Mouse (Mus musculus) regulatory T cell (primary cell): ENCODE measurements around the gene Denr.

Experiments used
- in situ Hi-C: fragments of 300-600 bp; cut with MboI, MseI; formaldehyde crosslinking; loops from one replicate; pipeline ENCODE4 v1.15.1; 2025; ENCODE audit warnings: high pct_unique_total_duplicates

The Denr gene

GRCm38 (mm10) chr5:123968468-123968867 lies 61.5 kb downstream of the Denr start:
- in situ Hi-C loops = loop anchor here (25.0 kb wide), 1 partner anchor 769 kb away; the partner anchor contains the start of gene Dnah10

GRCm38 (mm10) chr5:123969216-123969615 lies 62.2 kb downstream of the Denr start:
- in situ Hi-C loops = loop anchor here (25.0 kb wide), 1 partner anchor 768 kb away; the partner anchor contains the start of gene Dnah10

GRCm38 (mm10) chr5:123970576-123970975 lies 63.6 kb downstream of the Denr start:
- in situ Hi-C loops = loop anchor here (25.0 kb wide), 1 partner anchor 767 kb away; the partner anchor contains the start of gene Dnah10

GRCm38 (mm10) chr5:123972453-123972852 lies 65.5 kb downstream of the Denr start:
- in situ Hi-C loops = loop anchor here (25.0 kb wide), 1 partner anchor 765 kb away; the partner anchor contains the start of gene Dnah10

DNA sequence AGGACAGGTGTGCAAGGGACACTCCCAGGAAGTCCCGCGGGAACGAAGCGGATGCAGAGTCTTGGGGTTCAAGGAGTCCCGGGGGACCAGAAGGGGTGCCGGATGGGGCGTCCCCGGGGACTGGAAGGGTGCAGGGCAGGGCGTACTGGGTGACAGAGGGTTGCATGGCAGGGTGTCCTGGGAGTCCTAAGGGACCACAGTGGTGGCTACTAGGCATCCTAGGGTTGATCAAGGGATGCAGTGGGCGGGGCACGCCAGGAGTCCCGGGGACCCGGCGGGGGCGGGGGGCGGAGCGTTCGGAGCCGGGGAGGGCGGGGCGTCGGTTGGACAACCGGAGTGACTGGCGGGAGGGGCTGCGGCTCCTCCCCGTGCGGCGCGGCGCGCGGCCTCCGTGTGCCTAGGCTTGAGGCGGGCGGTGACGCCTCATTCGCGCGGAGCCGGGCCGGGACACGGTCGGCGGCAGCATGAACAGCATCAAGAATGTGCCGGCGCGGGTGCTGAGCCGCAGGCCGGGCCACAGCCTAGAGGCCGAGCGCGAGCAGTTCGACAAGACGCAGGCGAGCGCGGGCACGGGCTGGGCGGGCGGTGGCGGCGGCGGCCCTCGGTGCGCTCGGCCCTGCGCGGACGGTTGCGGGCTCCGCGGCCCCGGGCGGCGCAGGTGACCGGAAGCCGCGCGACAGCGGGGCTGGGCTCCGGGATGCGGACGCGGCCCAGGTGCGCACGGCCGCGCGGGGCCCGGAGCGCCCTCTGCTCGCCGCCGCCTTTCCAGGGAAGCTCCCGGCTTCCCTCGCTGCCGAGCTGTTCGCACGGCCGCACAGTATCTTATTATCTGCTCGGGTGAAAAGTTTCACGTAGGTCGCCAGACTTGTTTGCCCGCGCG lies 66.6 kb downstream of the Denr start, which contains the start of gene Hip1r:
Gene Hip1r (plus strand): TSS at position 330 of the 880 bp plus-strand sequence.
- in situ Hi-C loops = loop anchor here (25.0 kb wide), 1 partner anchor 764 kb away; the partner anchor contains the start of gene Dnah10

DNA sequence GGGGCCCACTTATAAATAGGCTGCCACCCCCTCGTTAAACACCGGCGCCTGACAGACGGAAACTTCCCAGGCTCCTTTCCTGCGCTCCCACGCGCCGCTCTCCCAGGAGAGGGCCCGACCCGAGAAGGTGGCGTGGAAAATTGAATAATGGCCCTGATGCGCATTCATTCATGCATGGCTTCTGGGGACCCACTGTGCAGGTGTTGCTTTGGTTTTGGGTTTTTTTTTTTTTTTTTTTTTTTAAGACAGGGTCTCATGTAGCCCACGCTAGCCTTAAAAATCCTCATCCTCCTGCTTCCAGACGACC lies 67.2 kb downstream of the Denr start:
- in situ Hi-C loops = loop anchor here (25.0 kb wide), 1 partner anchor 763 kb away; the partner anchor contains the start of gene Dnah10

- in situ Hi-C loops = loop anchor here (25.0 kb wide), 1 partner anchor 763 kb away; the partner anchor contains the start of gene Dnah10
Observed at GRCm38 (mm10) chr5:123974616-123975111, 67.7 kb downstream of the Denr start.

DNA sequence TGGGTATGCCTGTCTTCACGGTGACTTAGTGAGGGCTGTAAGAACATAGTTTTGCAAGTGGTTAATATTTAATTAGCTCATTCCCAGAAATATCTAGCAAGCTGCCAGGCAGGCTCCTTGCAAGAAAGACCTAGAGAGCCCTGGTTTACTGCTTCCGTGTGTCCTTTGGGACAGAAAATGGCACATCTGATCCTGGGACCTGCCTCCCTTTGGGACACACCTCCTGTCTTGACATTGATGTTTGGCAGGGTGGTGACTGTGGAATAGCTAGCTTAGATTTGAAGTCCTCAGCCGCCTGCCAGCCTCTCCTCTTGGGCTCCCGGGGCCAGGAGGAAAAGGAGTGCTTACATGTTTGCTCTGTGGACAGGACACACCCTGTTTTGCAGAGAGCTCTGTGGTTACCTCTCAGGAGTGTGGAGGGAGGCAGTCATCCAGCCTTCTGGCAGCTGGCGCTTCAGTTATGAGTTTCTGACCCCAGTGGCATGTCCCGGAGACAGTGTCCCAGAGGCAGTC lies 68.7 kb downstream of the Denr start:
- in situ Hi-C loops = no loop called here

DNA sequence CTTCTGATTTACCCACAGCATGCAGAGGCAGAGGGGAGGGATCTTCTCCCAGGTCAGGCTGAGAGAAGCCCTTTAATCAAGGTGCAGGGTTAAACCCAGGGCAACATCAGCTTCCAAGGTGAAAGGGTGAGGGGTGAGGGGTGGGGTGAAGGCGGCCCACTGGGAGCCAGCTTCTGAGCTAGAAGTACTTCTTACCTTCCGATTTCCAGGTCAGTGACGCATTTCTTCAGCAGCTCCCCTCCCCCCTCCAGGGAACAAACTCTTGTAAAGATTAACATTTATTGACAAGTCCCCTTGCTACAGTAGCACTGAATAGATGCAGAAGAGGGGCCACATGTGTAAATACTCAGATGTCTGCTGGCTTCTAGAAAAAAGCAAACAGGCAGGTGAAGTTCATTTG lies 70.3 kb downstream of the Denr start:
- in situ Hi-C loops = no loop called here

GRCm38 (mm10) chr5:123978131-123978530 lies 71.2 kb downstream of the Denr start:
- in situ Hi-C loops = no loop called here
